Mouse (Mus musculus) limb, embryonic 11.5 days (tissue): ENCODE results near the gene Alyref2. TPM values are rescaled to one million over a fixed set of nuclear protein-coding genes. Genes with fewer than 3 reads are reported as not detected.
"Not testable (repeated sequence)": the region's sequence is repeated elsewhere in the genome, so short reads cannot be mapped to it uniquely, and the experiment has no call there.

Experiments used
- ATAC-seq: fragments of 200-750 bp; cut with Nextera tagmentation; 2 replicates; pipeline ENCODE4 v1.8.0; 2017; ENCODE audit warnings: low read depth; ENCODE audit not compliant: insufficient number of reproducible peaks, low FRiP score, low TSS enrichment
- DNase-seq: peaks from one replicate; pipeline ENCODE4 v3.0.0-alpha.2; 2015; ENCODE audit warnings: low spot score
- H3K27ac ChIP-seq: fragments of 300-500 bp; sonication (generic); replicated peaks from 2 replicates; pipeline ENCODE4 v1.5.1; 2014; ENCODE audit warnings: low read depth, mild to moderate bottlenecking, low read length
- H3K27me3 ChIP-seq: fragments of 300-500 bp; sonication (generic); 2 replicates; pipeline ENCODE4 v1.6.1; 2014; ENCODE audit warnings: mild to moderate bottlenecking, low read length, mixed read lengths; ENCODE audit not compliant: control insufficient read depth, insufficient read depth
- H3K36me3 ChIP-seq: fragments of 300-500 bp; sonication (generic); 2 replicates; pipeline ENCODE4 v1.6.1; 2014; ENCODE audit warnings: mild to moderate bottlenecking, low read length, moderate library complexity, mixed read lengths; ENCODE audit not compliant: control insufficient read depth, insufficient read depth
- H3K4me1 ChIP-seq: fragments of 300-500 bp; sonication (generic); 2 replicates; pipeline ENCODE4 v1.6.1; 2014; ENCODE audit warnings: low read length, mixed read lengths; ENCODE audit not compliant: control insufficient read depth, insufficient read depth
- H3K4me2 ChIP-seq: fragments of 300-500 bp; sonication (generic); 2 replicates; pipeline ENCODE4 v1.6.1; 2014; ENCODE audit warnings: low read depth, mild to moderate bottlenecking, moderate library complexity; ENCODE audit not compliant: severe bottlenecking
- H3K4me3 ChIP-seq: fragments of 300-500 bp; sonication (generic); 2 replicates; pipeline ENCODE4 v1.5.1; 2014; ENCODE audit warnings: low read depth, low read length
- H3K9ac ChIP-seq: fragments of 300-500 bp; sonication (generic); 2 replicates; pipeline ENCODE4 v1.6.1; 2014; ENCODE audit warnings: mild to moderate bottlenecking, low read length
- H3K9me3 ChIP-seq: fragments of 300-500 bp; sonication (generic); 2 replicates; pipeline ENCODE4 v1.6.1; 2016; ENCODE audit warnings: low read length; ENCODE audit not compliant: control insufficient read depth
- WGBS: fragments of 180-500 bp; shearing (Covaris S2); extraction: QIAGEN DNeasy Blood & Tissue Kit; methylation state at CpG from one replicate; pipeline ENCODE4 v1.1.7; 2014; 5-methylcytosine and 5-hydroxymethylcytosine counted together
- polyA plus RNA-seq: library from polyadenylated mRNA; unstranded; fragments of >200 nt; fragmentation: Nextera tagmentation; extraction: Ambion mirVana; gene quantifications from 2 replicates; pipeline ENCODE4 v1.2.1, GENCODE M21; 2014

The Alyref2 gene
- polyA plus RNA-seq, 1 experiment from 2014 or later, result 10.3 TPM

DNA sequence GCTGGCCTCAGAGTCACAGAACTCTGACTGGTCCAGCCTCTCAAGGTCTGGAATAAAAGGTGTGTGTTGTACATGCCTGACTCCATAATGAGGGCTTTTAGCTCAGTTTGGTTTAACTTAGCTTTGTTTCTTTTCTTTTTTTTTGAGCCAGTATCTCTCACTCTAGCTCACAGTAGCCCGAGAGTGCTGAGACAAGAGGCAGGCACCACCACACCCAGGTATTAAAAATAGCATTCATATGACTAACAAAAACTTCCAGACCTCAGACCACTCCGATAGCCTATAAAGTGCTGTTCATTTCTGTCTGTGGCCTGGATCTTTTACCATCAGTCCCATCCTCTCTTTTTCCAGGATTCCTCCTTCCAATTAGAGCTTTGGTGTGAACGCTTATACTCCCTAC is 33.6 kb upstream of the Alyref2 start:
- Histone ChIP-seq H3K4me3 (no peak overlapping the region), H3K27me3 (no peaks in the 10 kb centered on the region), H3K27ac (no peak overlapping the region), H3K4me2 (no peak overlapping the region), H3K9ac (no peak overlapping the region), H3K36me3 (no peaks in the 10 kb centered on the region), H3K4me1 (no peaks in the 10 kb centered on the region), H3K9me3 (no peaks in the 10 kb centered on the region)
- ATAC-seq (no peak), DNase-seq (no peak)
- WGBS, result 93% methylated on average over 3 of the region's 3 CpGs

GRCm38 (mm10) chr1:171470371-171470871 is 32.9 kb upstream of the Alyref2 start:
- Histone ChIP-seq H3K9me3 (no peaks in the 10 kb centered on the region), H3K4me2 (no peak overlapping the region), H3K4me1 (no peaks in the 10 kb centered on the region), H3K36me3 (no peaks in the 10 kb centered on the region), H3K4me3 (no peak overlapping the region), H3K27ac (no peak overlapping the region), H3K27me3 (no peaks in the 10 kb centered on the region), H3K9ac (no peak overlapping the region)
- ATAC-seq (no peak), DNase-seq (peak; percentile 73)
- WGBS, result 33% methylated on average over 7 of the region's 7 CpGs

DNA sequence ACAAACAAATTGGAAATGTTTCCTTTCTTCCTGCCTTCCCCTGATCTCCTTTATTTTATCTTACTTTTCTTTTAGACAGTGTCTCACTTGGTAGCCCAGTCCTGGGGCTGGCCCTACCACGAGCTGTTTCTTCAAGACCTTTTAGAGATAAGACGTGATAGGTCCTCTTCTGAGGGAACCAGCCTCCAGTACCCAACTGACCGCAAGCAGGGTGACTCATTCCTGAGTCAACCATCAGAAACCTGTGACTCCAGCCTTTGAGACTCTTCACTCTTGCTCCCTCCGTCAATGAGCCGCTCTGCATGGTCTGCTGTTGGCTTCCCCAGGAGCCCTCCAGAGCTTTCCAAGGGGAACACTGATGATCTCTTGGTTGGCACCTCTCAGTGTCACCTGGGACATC is 32.4 kb upstream of the Alyref2 start:
- Histone ChIP-seq H3K4me1 (no peaks in the 10 kb centered on the region), H3K4me3 (no peak overlapping the region), H3K36me3 (no peaks in the 10 kb centered on the region), H3K9ac (no peak overlapping the region), H3K9me3 (no peaks in the 10 kb centered on the region), H3K27ac (no peak overlapping the region), H3K4me2 (no peak overlapping the region), H3K27me3 (no peaks in the 10 kb centered on the region)
- 83% methylated on average over 5 of the region's 5 CpGs for WGBS
- ATAC-seq (no peak), DNase-seq (no peak)

- Histone ChIP-seq H3K4me3 (no peak overlapping the region), H3K27me3 (no peaks in the 10 kb centered on the region), H3K4me2 (no peak overlapping the region), H3K9ac (no peak overlapping the region), H3K4me1 (no peaks in the 10 kb centered on the region), H3K9me3 (no peaks in the 10 kb centered on the region), H3K36me3 (no peaks in the 10 kb centered on the region), H3K27ac (no peak overlapping the region)
- 75% methylated on average over 1 of the region's 1 CpGs for WGBS
- ATAC-seq (no peak), DNase-seq (no peak)
These were observed 31.8 kb upstream of the Alyref2 start for GRCm38 (mm10) chr1:171471452-171471851.

- H3K9ac ChIP-seq, H3K4me2 ChIP-seq, H3K27ac ChIP-seq, DNase-seq, H3K4me3 ChIP-seq, H3K4me1 ChIP-seq, ATAC-seq, H3K36me3 ChIP-seq, H3K9me3 ChIP-seq, H3K27me3 ChIP-seq: not testable (repeated sequence)
- 91% methylated on average over 8 of the region's 8 CpGs for WGBS
These were observed 31.3 kb upstream of the Alyref2 start for GRCm38 (mm10) chr1:171471941-171472340.

DNA sequence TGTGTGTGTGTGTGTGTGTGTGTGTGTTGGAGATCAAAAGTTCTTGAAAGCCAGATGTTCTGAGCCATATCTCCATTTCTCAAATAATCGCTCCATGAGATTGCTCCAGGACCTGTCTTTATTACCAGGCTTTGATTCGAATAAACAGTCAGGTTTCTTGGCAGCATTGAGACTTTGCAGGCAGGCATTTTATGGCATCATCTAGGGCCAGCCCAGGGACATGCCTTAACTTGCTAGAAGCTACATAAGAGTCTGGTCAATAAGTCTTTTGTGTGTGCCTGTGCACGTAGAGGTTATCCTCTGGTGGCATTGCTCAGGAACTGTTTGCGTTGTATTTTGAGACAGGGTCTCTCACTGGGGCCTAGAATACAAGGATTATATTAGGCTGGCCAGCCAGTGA is 29.8 kb upstream of the Alyref2 start:
- Histone ChIP-seq H3K27ac (no peak overlapping the region), H3K4me2 (no peak overlapping the region), H3K4me1 (no peaks in the 10 kb centered on the region), H3K27me3 (no peaks in the 10 kb centered on the region), H3K9ac (no peak overlapping the region), H3K9me3 (no peaks in the 10 kb centered on the region), H3K4me3 (no peak overlapping the region), H3K36me3 (no peaks in the 10 kb centered on the region)
- 68% methylated on average over 4 of the region's 4 CpGs for WGBS
- DNase-seq (no peak), ATAC-seq (no peak)

GRCm38 (mm10) chr1:171473920-171474640 is 29.2 kb upstream of the Alyref2 start:
- ATAC-seq, result no peak
- no peak for DNase-seq
- no peak overlapping the region for H3K4me3 ChIP-seq
- no peaks in the 10 kb centered on the region for H3K4me1 ChIP-seq
- 71% methylated on average over 9 of the region's 9 CpGs for WGBS
- H3K36me3 ChIP-seq, result no peaks in the 10 kb centered on the region
- H3K27me3 ChIP-seq, result no peaks in the 10 kb centered on the region
- no peaks in the 10 kb centered on the region for H3K9me3 ChIP-seq
- no peak overlapping the region for H3K27ac ChIP-seq
- H3K4me2 ChIP-seq, result no peak overlapping the region
- H3K9ac ChIP-seq, result no peak overlapping the region

GRCm38 (mm10) chr1:171477123-171477522 is 26.2 kb upstream of the Alyref2 start:
- ATAC-seq, result no peak
- H3K27ac ChIP-seq, result no peak overlapping the region
- DNase-seq, result no peak

More at GRCm38 (mm10) chr1:171477123-171477522, 26.2 kb upstream of the Alyref2 start:
- 82% methylated on average over 8 of the region's 8 CpGs for WGBS
- H3K27me3 ChIP-seq, result no peaks in the 10 kb centered on the region
- H3K4me1 ChIP-seq, result no peaks in the 10 kb centered on the region
- H3K9ac ChIP-seq, result no peak overlapping the region
- H3K9me3 ChIP-seq, result no peaks in the 10 kb centered on the region
- no peak overlapping the region for H3K4me2 ChIP-seq
- no peak overlapping the region for H3K4me3 ChIP-seq
- H3K36me3 ChIP-seq, result no peaks in the 10 kb centered on the region
